Mouse (Mus musculus) megakaryocyte, embryonic 14.5 days (primary cell): Measurements from ENCODE around the gene Prpsap1.

Source experiments
- FLI1 ChIP-seq: IDR thresholded peaks from 2 replicates; pipeline ENCODE4 v1.6.1; 2012; ENCODE audit warnings: low read length, inconsistent platforms, mixed read lengths
- GATA1 ChIP-seq: IDR thresholded peaks from 3 replicates; pipeline ENCODE4 v1.6.1; 2012; ENCODE audit warnings: mixed read lengths, low read length, inconsistent platforms, borderline replicate concordance

DNA sequence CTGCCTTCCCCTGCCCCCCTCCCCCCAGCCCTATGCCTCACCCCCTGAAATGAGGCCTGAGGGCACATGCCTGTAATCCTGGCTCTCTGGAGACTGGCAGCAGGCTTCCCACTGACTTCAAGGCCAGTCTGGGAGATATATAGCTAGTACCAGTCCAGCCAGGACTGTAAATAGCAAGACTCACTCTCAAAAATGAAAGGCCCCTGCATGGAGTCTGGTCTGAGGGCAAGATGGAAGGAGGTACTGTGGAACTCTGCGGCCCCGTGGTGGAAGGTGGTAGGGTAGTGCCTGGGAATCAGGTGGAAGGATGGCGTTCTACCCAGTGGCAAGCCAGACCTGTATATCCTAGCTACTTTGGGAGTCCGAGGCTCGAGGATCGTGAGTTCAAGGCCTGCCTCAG, 50.1 kb downstream of the Prpsap1 start:
- no peak for TF ChIP-seq GATA1
- TF ChIP-seq FLI1: no peak
